ENCODE assay signal across 10 mouse cellular contexts in the genomic region with DNA sequence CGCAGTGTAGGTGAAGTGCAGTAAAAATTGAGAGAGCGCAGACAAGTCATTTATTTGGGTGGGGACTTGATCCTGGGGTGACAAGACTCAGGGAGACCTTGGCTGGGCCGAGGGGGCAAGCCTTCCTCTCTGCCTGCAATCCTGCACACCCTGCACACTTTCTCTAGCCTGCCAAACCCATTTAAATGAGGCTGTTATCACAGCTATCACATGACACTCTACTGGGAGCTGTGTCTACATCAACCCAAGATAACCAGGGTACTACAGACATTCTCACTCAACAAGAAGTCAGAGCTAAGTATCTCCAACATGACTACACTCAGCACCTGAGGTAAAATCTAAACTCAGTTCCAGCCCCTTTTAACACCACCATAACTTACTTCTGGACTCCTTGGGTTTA. TPM values are rescaled to one million over a fixed set of nuclear protein-coding genes. Genes with fewer than 3 reads are reported as not detected.
A peak's percentile ranks its signal among the peaks of the same experiment; 100 is the strongest.
DNase-seq lines count a peak whose midpoint lies in the region; ATAC-seq lines count a peak whose summit lies in the region.
"Had no signal": no experiment of that assay in that cellular context is flagged by ENCODE, and none has a peak within 500 bp of the region (broad histone marks: within the 10 kb centered on the region; RNA-seq: fewer than 3 reads in every experiment).

No protein-coding gene starts in this region.

- peak overlapping the region; percentile 48 for H3K27ac ChIP-seq in heart, embryonic 12.5 days (ENCODE audit: poor library complexity, severe bottlenecking)
- no peak overlapping the region for H3K27ac ChIP-seq in liver, embryonic 11.5 days (ENCODE audit: low read depth, low read length)

- H3K4me3 ChIP-seq in heart, embryonic 12.5 days: no peak overlapping the region
- no peak overlapping the region for H3K4me3 ChIP-seq in liver, embryonic 11.5 days (ENCODE audit: low read depth, low read length)

- peak overlapping the region; percentile 41 for H3K4me2 ChIP-seq in heart, embryonic 12.5 days
- H3K4me2 ChIP-seq in liver, embryonic 11.5 days: peak overlapping the region; percentile 24

- no peak overlapping the region; the same call in 1 of the 2 replicates for H3K9ac ChIP-seq in heart, embryonic 12.5 days
- no peak overlapping the region for H3K9ac ChIP-seq in liver, embryonic 11.5 days (ENCODE audit: low read depth, low read length)

- H3K4me1 ChIP-seq in heart, embryonic 12.5 days (replicated peaks): peaks cover 82% of the 10 kb centered on the region
- H3K4me1 ChIP-seq in liver, embryonic 11.5 days (replicated peaks; ENCODE audit: control insufficient read depth, insufficient read depth, low read length): peaks cover 66% of the 10 kb centered on the region

- intact Hi-C loops in heart, postnatal 36 days (cut with DNase I): no loop called here
- intact Hi-C loops in left cerebral cortex, postnatal 36 days (cut with DNase I): no loop called here

- no peak for DNase-seq in heart, postnatal 36 days
- peak; percentile 37 for DNase-seq in 416B (ENCODE audit: low read depth)
- peak; percentile 32 for DNase-seq in liver, embryonic 11.5 days (ENCODE audit: low spot score)
- no peak for DNase-seq in left cerebral cortex, postnatal 36 days (ENCODE audit: low spot score in 2 of 2)
- no peak for DNase-seq in embryo, embryonic 10 days (ENCODE audit: low spot score)
- DNase-seq in layer of hippocampus, adult 8-10 months (ENCODE audit: low spot score in 2 of 2): no peak
- DNase-seq: kidney, postnatal 36 days; lung, postnatal 36 days had no signal

- 38% methylated on average over 3 of the region's 3 CpGs for WGBS in heart, embryonic 12.5 days
- WGBS in liver, embryonic 11.5 days: 42% methylated on average over 3 of the region's 3 CpGs

- ATAC-seq in heart, embryonic 12.5 days (ENCODE audit: insufficient number of reproducible peaks, low FRiP score): peak; percentile 73; the same call in 1 of the 2 replicates
- ATAC-seq in common myeloid progenitor, adult 5-6 weeks (replicated peaks; ENCODE audit: low read depth, poor library complexity, severe bottlenecking): 0 out of 2 replicates have a peak, but pooled peaks have one; percentile 20
- peak; percentile 91 for ATAC-seq in liver, embryonic 11.5 days (replicated peaks; ENCODE audit: low FRiP score)

- H3K36me3 ChIP-seq in heart, embryonic 12.5 days: 0 out of 2 replicates have a peak, but pooled peaks cover 3% of the 10 kb centered on the region
- peaks cover 3% of the 10 kb centered on the region for H3K36me3 ChIP-seq in liver, embryonic 11.5 days (ENCODE audit: control insufficient read depth, insufficient read depth, low read length)

- no peaks in the 10 kb centered on the region for H3K27me3 ChIP-seq in heart, embryonic 12.5 days (replicated peaks)
- no peaks in the 10 kb centered on the region for H3K27me3 ChIP-seq in liver, embryonic 11.5 days (replicated peaks; ENCODE audit: control insufficient read depth, insufficient read depth, low read length)

- H3K9me3 ChIP-seq in heart, embryonic 12.5 days (replicated peaks): no peaks in the 10 kb centered on the region
- no peaks in the 10 kb centered on the region for H3K9me3 ChIP-seq in liver, embryonic 11.5 days (ENCODE audit: control insufficient read depth, low read length)

RNA-seq across cellular contexts. Expression of a gene that starts 7.1 kb away (rescaled TPM):
- 14.8 and 18.1 TPM in 2 replicates for polyA plus RNA-seq in heart, embryonic 12.5 days (2016; fragmentation: Nextera tagmentation; extraction: Ambion mirVana)
- 100 to 1,000 TPM; 102 to 142 TPM for total RNA-seq in heart, postnatal 36 days (2021)
- total RNA-seq in common myeloid progenitor, adult 5-6 weeks (2017): 114 and 116 TPM in 2 replicates
- 18.7 and 21.5 TPM in 2 replicates for polyA plus RNA-seq in liver, embryonic 11.5 days (2014; fragmentation: Nextera tagmentation; extraction: Ambion mirVana)
- 100 to 1,000 TPM; 147 to 153 TPM for total RNA-seq in left cerebral cortex, postnatal 36 days (2021)
- 10 to 100 TPM; 73.3 to 88.6 (median 79.4) TPM for total RNA-seq in layer of hippocampus, adult 8-10 months (2022)

Comparison
In these comparisons a context has a peak if more than half of its experiments do, and no peak if none do; other contexts are left out.
1. ATAC-seq: peak in every context shown above with its lines; median percentile 91 in liver, embryonic 11.5 days; 73 in heart, embryonic 12.5 days; 20 in common myeloid progenitor, adult 5-6 weeks.
2. DNase-seq: peak in 416B (single experiment) and liver, embryonic 11.5 days (single experiment); none in heart, postnatal 36 days (0 of 2), left cerebral cortex, postnatal 36 days (0 of 2), embryo, embryonic 10 days (single experiment) and layer of hippocampus, adult 8-10 months (0 of 2).